Mouse (Mus musculus) liver, embryonic 12.5 days (tissue): ENCODE data around the gene Mtif3. TPM values are rescaled to one million over a fixed set of nuclear protein-coding genes. Genes with fewer than 3 reads are reported as not detected.

Source experiments
- ATAC-seq: fragments of 200-750 bp; cut with Nextera tagmentation; 2 replicates; pipeline ENCODE4 v1.8.0; 2017; ENCODE audit warnings: moderate number of reproducible peaks, mild to moderate bottlenecking, moderate library complexity
- H3K27ac ChIP-seq: fragments of 300-500 bp; sonication (generic); 2 replicates; pipeline ENCODE4 v1.5.1; 2016; ENCODE audit warnings: mild to moderate bottlenecking
- H3K27me3 ChIP-seq: fragments of 300-500 bp; sonication (generic); replicated peaks from 2 replicates; pipeline ENCODE4 v1.6.1; 2016; ENCODE audit warnings: mild to moderate bottlenecking, moderate library complexity
- H3K36me3 ChIP-seq: fragments of 300-500 bp; sonication (generic); 2 replicates; pipeline ENCODE4 v1.6.1; 2016; ENCODE audit warnings: mild to moderate bottlenecking, moderate library complexity
- H3K4me1 ChIP-seq: fragments of 300-500 bp; sonication (generic); 2 replicates; pipeline ENCODE4 v1.6.1; 2016
- H3K4me2 ChIP-seq: fragments of 300-500 bp; sonication (generic); 2 replicates; pipeline ENCODE4 v1.6.1; 2016; ENCODE audit warnings: mild to moderate bottlenecking, moderate library complexity
- H3K4me3 ChIP-seq: fragments of 300-500 bp; sonication (generic); 2 replicates; pipeline ENCODE4 v1.5.1; 2016; ENCODE audit warnings: mild to moderate bottlenecking, moderate library complexity
- H3K9ac ChIP-seq: fragments of 300-500 bp; sonication (generic); 2 replicates; pipeline ENCODE4 v1.6.1; 2016; ENCODE audit warnings: mild to moderate bottlenecking, moderate library complexity
- H3K9me3 ChIP-seq: fragments of 300-500 bp; sonication (generic); replicated peaks from 2 replicates; pipeline ENCODE4 v1.6.1; 2016; ENCODE audit warnings: mild to moderate bottlenecking, moderate library complexity
- WGBS: fragments of 180-500 bp; shearing (Covaris S2); methylation state at CpG from one replicate; pipeline ENCODE4 v1.1.7; 2016; ENCODE audit not compliant: insufficient replicate concordance; 5-methylcytosine and 5-hydroxymethylcytosine counted together
- polyA plus RNA-seq: library from polyadenylated mRNA; unstranded; fragments of >200 nt; fragmentation: Nextera tagmentation; extraction: Ambion mirVana; gene quantifications from 2 replicates; pipeline ENCODE4 v1.2.1, GENCODE M21; 2016

The Mtif3 gene
- polyA plus RNA-seq, 1 experiment from 2014 or later, result 14.9 TPM

GRCm38 (mm10) chr5:146981376-146981775, 17.8 kb upstream of the Mtif3 start:
- ATAC-seq, result no peak
- H3K27me3 ChIP-seq, result peaks cover 27% of the 10 kb centered on the region
- H3K27ac ChIP-seq, result no peak overlapping the region
- no peaks in the 10 kb centered on the region for H3K9me3 ChIP-seq
- no peak overlapping the region for H3K4me2 ChIP-seq
- H3K4me1 ChIP-seq, result no peaks in the 10 kb centered on the region
- H3K4me3 ChIP-seq, result no peak overlapping the region
- no peak overlapping the region for H3K9ac ChIP-seq
- no peaks in the 10 kb centered on the region for H3K36me3 ChIP-seq
- 67% methylated on average over 6 of the region's 6 CpGs for WGBS

- WGBS, result 52% methylated on average over 13 of the region's 13 CpGs
- no peaks in the 10 kb centered on the region for H3K9me3 ChIP-seq
- H3K4me1 ChIP-seq, result no peaks in the 10 kb centered on the region
- no peak for ATAC-seq
- 0 out of 2 replicates have a peak, but pooled peaks cover 4% of the 10 kb centered on the region for H3K27me3 ChIP-seq
- H3K4me2 ChIP-seq, result no peak overlapping the region
- no peaks in the 10 kb centered on the region for H3K36me3 ChIP-seq
- H3K9ac ChIP-seq, result no peak overlapping the region
- H3K27ac ChIP-seq, result no peak overlapping the region
- H3K4me3 ChIP-seq, result no peak overlapping the region
Observed at GRCm38 (mm10) chr5:146974781-146975123, 11.2 kb upstream of the Mtif3 start.

DNA sequence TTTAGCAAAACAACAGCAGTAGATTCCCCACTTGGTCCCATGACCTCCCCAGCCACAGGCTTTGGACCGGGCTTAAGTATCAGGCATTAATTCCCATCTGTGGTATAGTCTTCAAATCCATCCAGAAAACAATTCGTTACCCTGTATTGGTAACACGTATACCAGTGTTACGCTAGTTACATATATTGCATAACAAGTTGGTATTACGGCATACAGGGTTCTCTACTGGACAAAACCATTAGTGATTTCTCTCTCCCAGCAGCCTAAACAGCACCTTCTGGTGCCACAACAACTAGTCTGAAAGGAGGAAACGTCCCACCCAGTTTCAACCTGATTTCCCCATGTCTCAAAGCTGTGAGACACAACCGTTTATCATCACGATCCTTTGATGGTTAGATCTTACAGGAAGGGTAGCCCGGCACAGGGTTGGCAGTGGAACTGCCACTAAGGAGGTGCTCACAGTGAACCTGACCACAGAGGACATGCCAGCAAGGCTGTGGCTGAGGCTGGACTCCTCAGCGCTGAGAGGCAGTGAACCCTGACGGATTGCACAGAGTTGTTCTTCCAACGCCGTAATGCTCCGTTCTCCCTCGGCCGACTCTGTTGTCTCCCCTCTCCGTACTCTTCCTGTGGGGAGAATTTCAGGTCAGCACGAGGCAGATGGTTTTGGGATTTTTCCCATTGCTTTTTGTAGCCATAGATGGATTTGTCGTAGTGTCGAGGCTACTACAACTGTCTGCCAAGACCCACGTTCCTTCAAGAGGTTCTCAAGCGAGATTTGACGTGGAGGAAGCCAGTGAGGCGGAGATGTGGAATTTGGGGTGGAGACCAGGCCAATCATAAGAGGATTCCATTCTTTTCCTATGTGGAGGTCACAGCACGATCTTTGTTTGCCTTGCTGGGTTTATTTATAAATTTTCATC, 10.5 kb upstream of the Mtif3 start:
- H3K9ac ChIP-seq, result no peak overlapping the region
- no peak overlapping the region for H3K4me3 ChIP-seq
- H3K4me1 ChIP-seq, result no peaks in the 10 kb centered on the region
- no peaks in the 10 kb centered on the region for H3K9me3 ChIP-seq
- H3K4me2 ChIP-seq, result no peak overlapping the region
- no peak overlapping the region for H3K27ac ChIP-seq
- H3K36me3 ChIP-seq, result no peaks in the 10 kb centered on the region
- peaks cover 4% of the 10 kb centered on the region; the same call in 1 of the 2 replicates for H3K27me3 ChIP-seq
- 73% methylated on average over 25 of the region's 25 CpGs for whole genome bisulfite sequencing
- no peak for ATAC-seq

GRCm38 (mm10) chr5:146973353-146973752, 9.8 kb upstream of the Mtif3 start:
- WGBS, result 74% methylated on average over 9 of the region's 9 CpGs

GRCm38 (mm10) chr5:146971776-146972561, 8.4 kb upstream of the Mtif3 start:
- no peak overlapping the region for H3K27ac ChIP-seq
- WGBS, result 54% methylated on average over 10 of the region's 10 CpGs
- H3K4me3 ChIP-seq, result no peak overlapping the region
- no peaks in the 10 kb centered on the region for H3K4me1 ChIP-seq
- peaks cover 4% of the 10 kb centered on the region; the same call in 1 of the 2 replicates for H3K27me3 ChIP-seq
- H3K9ac ChIP-seq, result no peak overlapping the region
- ATAC-seq, result no peak
- H3K9me3 ChIP-seq, result no peaks in the 10 kb centered on the region
- no peak overlapping the region for H3K4me2 ChIP-seq
- H3K36me3 ChIP-seq, result no peaks in the 10 kb centered on the region

More at GRCm38 (mm10) chr5:146973353-146973752, 9.8 kb upstream of the Mtif3 start:
- no peaks in the 10 kb centered on the region for H3K9me3 ChIP-seq
- no peak for ATAC-seq
- no peak overlapping the region for H3K27ac ChIP-seq
- H3K9ac ChIP-seq, result no peak overlapping the region
- no peaks in the 10 kb centered on the region for H3K4me1 ChIP-seq
- peaks cover 4% of the 10 kb centered on the region; the same call in 1 of the 2 replicates for H3K27me3 ChIP-seq
- H3K4me3 ChIP-seq, result no peak overlapping the region
- no peak overlapping the region for H3K4me2 ChIP-seq
- no peaks in the 10 kb centered on the region for H3K36me3 ChIP-seq

DNA sequence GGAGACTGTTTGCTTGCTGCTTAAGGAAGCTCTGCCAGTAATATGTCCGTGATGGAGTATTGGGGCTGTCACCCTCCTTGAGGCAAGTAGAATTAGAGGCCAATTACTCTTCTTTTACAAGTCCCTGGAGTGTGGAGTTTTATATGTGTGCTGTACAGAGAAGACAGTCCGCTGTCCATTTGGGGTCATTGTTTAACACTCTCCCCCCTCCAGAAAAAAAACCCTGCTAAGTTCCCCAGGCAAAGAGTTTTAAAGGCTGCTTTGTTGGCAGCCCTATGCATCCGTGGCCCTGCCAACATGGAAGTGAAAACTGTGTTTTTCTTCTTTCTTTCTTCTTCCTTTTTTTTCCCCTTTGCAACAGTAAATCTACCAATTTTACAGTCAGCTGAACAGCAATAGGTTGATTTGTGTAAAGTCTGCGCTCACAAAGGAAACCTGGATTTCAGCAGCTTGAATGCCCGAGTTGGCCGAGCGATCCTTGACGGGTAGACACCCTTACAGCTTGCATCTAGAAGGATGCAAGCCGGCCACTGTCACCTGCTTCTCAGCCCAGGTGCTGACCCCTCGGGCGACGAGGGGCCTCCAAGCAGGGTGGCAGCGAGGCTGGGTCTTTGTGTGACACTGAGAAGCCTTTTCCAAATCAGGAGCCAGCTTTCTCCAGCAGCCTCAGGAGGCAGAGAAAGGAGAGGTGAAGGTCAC, 5.2 kb upstream of the Mtif3 start:
- no peak overlapping the region for H3K27ac ChIP-seq
- H3K27me3 ChIP-seq, result peaks cover 4% of the 10 kb centered on the region; the same call in 1 of the 2 replicates
- no peaks in the 10 kb centered on the region for H3K36me3 ChIP-seq
- WGBS, result 71% methylated on average over 13 of the region's 13 CpGs
- no peaks in the 10 kb centered on the region for H3K4me1 ChIP-seq
- ATAC-seq, result no peak
- H3K4me3 ChIP-seq, result no peak overlapping the region
- no peak overlapping the region for H3K4me2 ChIP-seq
- H3K9ac ChIP-seq, result no peak overlapping the region
- H3K9me3 ChIP-seq, result no peaks in the 10 kb centered on the region

DNA sequence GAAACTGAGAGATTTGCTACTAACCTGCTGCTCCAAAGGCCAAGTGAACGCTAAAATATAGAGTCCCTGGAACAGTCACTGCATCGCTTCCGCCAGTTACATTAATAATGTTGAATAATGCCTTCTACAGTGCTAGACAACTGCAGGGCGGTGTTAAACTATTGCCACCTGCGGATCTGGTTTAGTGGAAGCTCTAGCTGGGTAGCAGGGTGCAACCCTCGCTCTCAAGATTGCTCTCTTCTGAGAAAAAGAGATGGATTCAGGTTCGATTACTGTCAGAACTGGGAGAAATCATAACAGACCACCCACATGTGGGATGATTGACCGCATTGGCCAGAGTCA, 308 bp upstream of the Mtif3 start:
- WGBS, result 55% methylated on average over 8 of the region's 8 CpGs
- 0 out of 2 replicates have a peak, but pooled peaks have one; percentile 9 for ATAC-seq
- Histone ChIP-seq H3K9me3 (no peaks in the 10 kb centered on the region), H3K36me3 (peaks cover 17% of the 10 kb centered on the region), H3K27me3 (no peaks in the 10 kb centered on the region; the same call in 1 of the 2 replicates), H3K4me1 (peaks cover 7% of the 10 kb centered on the region), H3K9ac (0 out of 2 replicates have a peak overlapping the region, but pooled peaks have one; percentile 19), H3K4me3 (peak overlapping the region; percentile 85), H3K4me2 (peak overlapping the region; percentile 82), H3K27ac (no peak overlapping the region)

DNA sequence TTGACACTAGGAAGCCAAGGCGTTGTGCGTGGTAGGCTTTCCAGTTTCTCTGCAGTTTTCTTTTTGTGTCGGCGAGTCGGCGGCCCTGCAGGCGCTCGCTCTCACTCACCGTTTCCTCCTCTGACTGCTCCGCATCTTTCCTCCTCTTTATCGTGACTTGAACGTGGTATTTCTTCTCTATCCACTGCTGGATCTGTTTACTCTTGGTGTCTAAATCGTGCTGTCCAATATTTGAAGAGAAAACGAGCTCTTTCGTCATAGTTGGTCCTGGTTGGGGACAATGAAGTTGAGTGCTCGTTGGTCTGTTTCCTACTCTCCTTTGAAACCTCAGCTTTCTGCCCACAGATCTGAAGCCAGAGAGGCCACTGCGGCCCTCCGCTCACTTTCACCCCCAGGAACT, 6.9 kb downstream of the Mtif3 start:
- Histone ChIP-seq H3K27ac (no peak overlapping the region), H3K4me1 (no peaks in the 10 kb centered on the region), H3K9me3 (no peaks in the 10 kb centered on the region), H3K4me3 (no peak overlapping the region), H3K4me2 (no peak overlapping the region), H3K9ac (no peak overlapping the region), H3K36me3 (peaks cover 89% of the 10 kb centered on the region), H3K27me3 (no peaks in the 10 kb centered on the region)
- no peak for ATAC-seq
- WGBS, result 79% methylated on average over 18 of the region's 18 CpGs

DNA sequence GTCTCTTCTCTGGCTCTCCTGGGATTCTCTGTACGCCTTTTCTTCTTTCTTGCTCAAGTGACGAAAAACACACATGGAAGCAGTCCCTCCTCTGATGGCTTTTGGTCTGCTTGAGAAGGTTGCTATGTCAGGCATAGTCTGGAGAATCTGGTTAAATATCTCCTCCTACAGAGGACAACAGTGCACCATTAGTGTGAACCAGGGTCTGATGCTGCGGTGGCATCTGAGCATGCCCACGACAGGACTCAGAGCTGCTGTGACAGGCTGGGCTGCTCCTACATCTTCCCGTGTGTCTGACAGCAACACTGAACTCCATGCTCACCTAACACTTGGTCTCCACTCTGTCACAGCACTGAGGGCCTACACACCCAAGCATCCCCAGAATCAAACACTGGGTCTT, 7.9 kb downstream of the Mtif3 start:
- H3K4me3 ChIP-seq, result no peak overlapping the region
- H3K27me3 ChIP-seq, result no peaks in the 10 kb centered on the region
- no peak overlapping the region for H3K27ac ChIP-seq
- ATAC-seq, result no peak
- 76% methylated on average over 5 of the region's 5 CpGs for WGBS
- no peak overlapping the region for H3K4me2 ChIP-seq
- 0 out of 2 replicates have a peak, but pooled peaks cover under 1% of the 10 kb centered on the region for H3K4me1 ChIP-seq
- no peaks in the 10 kb centered on the region for H3K9me3 ChIP-seq
- no peak overlapping the region for H3K9ac ChIP-seq
- peaks cover 95% of the 10 kb centered on the region for H3K36me3 ChIP-seq

GRCm38 (mm10) chr5:146954576-146954975, 9.0 kb downstream of the Mtif3 start:
- ATAC-seq, result no peak
- no peak overlapping the region for H3K27ac ChIP-seq
- no peaks in the 10 kb centered on the region for H3K27me3 ChIP-seq
- H3K9me3 ChIP-seq, result no peaks in the 10 kb centered on the region
- H3K4me2 ChIP-seq, result no peak overlapping the region
- 87% methylated on average over 7 of the region's 7 CpGs for WGBS
- peaks cover 11% of the 10 kb centered on the region for H3K4me1 ChIP-seq
- H3K36me3 ChIP-seq, result peaks cover 94% of the 10 kb centered on the region
- no peak overlapping the region for H3K4me3 ChIP-seq
- no peak overlapping the region for H3K9ac ChIP-seq

GRCm38 (mm10) chr5:146948508-146949088, 15.0 kb downstream of the Mtif3 start, which contains the start of gene Gtf3a:
Gene Gtf3a, plus strand, starts transcription at chr5:146948657.
- Histone ChIP-seq H3K9me3 (peaks cover 4% of the 10 kb centered on the region; the same call in 1 of the 2 replicates), H3K36me3 (peaks cover 35% of the 10 kb centered on the region), H3K4me2 (peak within 1 kb of the TSS; percentile 94), H3K4me3 (peak within 1 kb of the TSS; percentile 92), H3K27ac (peak within 1 kb of the TSS; percentile 84), H3K9ac (peak within 1 kb of the TSS; percentile 91), H3K4me1 (peaks cover 29% of the 10 kb centered on the region), H3K27me3 (no peaks in the 10 kb centered on the region)
- under 1% methylated on average over 61 of the region's 62 CpGs for WGBS
- ATAC-seq, result peak; percentile 94
